Mouse (Mus musculus) right cerebral cortex, postnatal 4 days (tissue): Measurements from ENCODE around the gene Faf2.
"Not testable (repeated sequence)": the region's sequence is repeated elsewhere in the genome, so short reads cannot be mapped to it uniquely, and the experiment has no call there.

ENCODE experiments used
- DNase-seq: peaks from one replicate; pipeline ENCODE4 v3.0.0-alpha.2; 2022

The Faf2 gene

DNA sequence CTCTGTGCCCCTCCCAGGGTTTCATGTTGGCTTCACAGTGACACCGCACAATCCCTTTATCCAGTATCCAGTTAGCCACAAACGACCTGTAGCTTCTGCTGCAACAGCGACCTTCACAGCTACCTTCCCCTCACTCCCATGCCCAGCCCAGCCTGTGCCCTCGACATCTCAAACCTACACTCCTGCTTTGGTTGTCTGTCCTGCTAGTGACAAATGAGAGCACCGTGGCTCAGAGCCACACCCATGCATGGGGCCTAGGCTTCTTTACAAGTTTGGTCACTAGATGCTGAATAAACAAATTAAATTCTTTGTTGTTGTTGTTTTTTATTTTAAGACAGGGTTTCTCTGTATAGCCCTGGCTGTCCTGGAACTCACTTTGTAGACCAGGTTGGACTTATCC lies 14.4 kb upstream of the Faf2 start:
- DNase-seq = no peak

DNA sequence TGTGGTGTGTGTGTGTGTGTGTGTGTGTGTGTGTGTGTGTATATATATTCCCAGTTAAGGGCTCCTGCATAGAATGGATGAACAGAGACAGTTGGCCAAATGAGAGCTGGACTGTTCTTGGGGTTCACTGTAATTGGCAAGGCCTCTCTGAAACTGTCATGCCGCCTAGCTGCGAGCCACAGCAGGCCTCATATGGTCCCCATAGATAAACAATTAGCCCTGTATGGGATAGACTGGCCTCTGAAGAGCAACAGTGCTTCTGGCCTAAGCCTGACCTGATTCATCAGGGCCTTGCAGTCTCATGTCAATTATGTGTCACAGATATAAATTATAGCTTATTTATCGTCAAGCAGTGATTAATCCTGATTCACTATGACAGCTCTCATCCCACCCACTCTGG lies 13.6 kb upstream of the Faf2 start:
- DNase-seq = no peak

DNA sequence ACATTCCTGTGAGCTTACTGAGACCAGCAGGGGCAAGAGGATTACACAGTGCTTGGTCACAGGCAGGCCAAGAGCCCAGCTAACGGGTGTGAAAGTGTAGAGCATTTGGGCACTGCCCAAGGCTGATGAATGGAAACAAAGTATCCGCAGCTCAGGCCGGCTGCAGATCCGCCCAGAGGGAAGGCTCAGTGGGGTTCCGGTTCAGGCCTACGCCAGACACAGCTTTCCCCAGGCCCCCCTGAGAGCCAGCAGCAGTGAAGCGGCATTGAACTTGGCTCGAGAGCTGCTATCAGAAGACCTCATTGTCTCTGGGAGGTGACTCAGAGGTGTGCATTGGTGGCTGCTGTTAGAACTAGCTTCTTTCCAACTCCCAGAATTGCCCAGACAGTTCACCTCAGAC lies 12.9 kb upstream of the Faf2 start:
- no peak for DNase-seq

DNA sequence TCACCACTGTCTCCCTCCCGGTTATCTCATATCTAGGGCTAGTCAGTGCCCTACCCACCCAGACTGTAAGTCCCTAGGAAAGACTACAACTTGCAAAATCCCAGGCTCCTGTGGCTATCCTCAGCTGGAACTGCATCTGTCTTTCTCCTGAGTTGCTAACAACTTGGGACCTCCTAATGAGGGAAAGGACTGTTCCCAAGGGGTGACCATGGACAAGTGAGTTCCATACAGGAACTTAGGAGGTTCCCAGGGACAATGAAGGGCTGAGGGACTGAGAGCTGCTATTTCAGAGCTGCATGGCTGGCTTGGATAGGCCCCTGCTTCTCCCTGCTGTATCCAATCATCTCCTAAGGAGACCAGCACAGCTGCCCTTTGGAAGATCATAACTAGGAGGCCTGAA lies 12.3 kb upstream of the Faf2 start:
- DNase-seq = no peak

DNA sequence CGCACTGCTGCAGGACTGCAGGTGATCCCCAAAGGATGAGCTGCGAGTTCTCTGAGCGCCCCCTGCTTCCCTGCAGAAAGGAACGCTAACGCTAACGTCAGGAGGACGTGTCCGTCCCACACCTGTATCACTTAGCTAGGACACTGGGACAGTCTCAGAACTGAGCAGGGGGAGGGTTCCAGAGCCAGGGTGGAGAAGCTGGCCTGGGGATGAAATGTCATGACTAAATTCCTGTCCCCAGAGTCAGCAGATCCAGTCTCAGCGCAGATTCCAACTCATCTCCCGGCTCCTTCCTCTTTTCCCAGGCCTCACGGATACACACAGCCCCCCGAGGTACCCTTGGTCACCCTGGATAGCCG lies 11.0 kb upstream of the Faf2 start:
- no peak for DNase-seq

DNA sequence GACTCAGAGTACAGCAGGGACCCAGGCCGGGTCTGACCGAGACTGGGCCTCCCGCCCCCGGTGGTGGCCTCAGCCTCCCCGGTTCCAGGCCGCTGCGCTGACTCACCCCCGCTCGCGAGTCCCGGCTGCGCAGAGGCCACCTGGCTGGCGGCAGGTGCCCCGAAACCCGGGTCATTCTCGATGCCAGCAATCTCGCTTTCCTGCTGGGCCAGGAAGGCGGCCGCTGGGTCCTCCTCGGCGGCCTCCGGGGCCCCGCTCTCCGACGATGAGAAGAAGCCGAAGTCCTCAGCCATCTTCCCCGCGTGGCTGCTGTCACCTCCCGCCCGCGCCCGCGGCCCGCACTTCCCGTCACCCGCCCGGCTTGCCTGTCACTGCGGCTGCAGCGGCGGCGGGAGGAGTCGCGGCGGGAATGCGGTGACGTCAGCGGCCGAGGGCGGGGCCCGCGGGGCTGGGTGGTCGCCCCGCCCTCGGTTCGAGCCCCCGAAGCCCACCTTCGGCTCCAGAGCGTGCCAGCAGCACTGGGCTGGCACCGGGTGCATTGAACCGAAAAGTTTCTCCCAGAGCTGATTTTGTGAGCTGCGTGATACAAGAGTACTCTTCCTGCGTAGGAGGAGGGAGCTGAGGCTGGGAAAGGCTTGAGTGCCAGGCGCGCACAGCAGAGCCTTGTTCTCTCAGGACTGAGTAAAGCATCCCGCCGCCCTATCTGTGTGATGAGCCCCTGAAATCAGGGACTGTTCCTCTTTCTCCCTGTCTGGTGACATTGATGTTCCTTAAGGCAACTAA lies 10.4 kb upstream of the Faf2 start, which contains the start of gene Cltb:
Gene Cltb (minus strand): TSS at position 373 of the 783 bp plus-strand sequence.
- peak; percentile 94 for DNase-seq

DNA sequence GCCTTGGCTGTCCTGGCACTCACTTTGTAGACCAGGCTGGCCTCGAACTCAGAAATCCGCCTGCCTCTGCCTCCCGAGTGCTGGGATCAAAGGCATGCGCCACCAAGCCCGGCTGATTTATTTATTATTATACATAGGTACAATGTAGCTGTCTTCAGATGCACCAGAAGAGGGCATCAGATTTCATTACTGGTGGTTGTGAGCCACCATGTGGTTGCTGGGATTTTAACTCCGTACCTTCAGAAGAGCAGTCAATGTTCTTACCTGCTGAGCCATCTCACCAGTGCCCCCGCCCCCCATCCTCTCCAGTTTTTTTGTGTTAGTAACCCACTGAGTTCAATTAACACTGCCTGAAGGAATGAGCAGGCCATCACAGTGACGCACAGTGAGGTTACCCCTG lies 8.4 kb upstream of the Faf2 start:
- not testable (repeated sequence) for DNase-seq

DNA sequence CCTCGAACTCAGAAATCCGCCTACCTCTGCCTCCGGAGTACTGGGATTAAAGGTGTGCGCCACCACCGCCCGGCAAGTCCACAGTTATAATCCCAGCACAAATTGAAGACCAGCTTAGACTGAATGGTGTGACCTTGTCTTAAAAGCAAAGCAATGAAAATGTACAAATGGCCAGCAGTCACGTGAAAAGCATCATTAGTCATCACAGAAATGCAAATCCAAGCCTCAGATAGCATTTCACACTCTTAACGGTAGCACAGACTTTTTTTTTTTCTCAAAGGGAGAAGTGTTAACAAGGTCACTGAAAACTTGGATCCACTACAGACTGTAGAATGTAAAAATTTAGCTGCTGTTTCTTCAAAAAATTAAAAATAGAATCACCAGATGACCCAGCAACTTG lies 5.3 kb upstream of the Faf2 start:
- no peak for DNase-seq

DNA sequence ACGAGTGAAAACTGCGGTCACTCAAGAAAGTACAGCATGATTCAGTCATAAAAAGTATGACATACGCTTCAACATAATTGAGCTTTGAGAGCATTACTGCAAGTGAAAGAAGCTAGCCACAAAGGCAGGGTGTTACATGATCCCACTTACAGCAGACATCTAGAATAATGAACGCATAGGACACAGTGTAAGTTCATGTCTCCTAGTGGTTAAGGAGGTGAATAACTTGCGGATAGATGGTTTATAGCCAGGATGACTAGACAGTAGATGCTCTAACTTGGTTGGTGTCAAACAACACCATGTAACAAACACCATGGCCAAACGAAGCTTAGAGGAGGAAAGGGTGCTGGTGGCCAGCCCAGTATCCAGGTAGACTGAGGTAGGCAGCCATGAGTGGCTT lies 4.6 kb upstream of the Faf2 start:
- no peak for DNase-seq

DNA sequence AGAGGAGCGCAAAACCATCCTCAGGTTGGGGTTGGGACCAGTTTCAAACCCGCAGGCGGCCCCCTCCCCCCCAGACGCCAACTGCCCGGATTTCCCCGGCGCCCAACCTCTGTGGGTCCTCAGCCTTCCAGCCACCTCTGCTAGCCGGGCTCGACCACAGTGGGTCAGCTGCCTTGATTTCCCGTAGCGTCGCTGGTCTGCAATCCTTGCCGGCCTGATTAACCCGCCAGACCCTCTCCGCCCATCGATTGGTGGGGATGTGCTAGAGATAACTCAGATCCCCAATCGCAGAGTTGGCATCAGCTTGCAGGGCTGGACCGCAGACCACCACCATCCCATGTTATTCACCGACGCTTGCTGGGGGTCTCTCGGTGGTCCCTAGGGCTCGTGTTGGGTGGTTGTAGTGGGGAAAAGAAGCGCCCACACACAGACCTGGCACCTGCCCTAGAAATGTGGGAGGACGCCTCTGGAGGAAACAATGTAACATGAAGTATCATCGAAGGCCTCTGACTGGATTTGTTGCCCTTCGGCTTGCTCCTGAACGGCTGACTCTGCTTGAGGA lies 457 bp downstream of the Faf2 start:
- DNase-seq = no peak

DNA sequence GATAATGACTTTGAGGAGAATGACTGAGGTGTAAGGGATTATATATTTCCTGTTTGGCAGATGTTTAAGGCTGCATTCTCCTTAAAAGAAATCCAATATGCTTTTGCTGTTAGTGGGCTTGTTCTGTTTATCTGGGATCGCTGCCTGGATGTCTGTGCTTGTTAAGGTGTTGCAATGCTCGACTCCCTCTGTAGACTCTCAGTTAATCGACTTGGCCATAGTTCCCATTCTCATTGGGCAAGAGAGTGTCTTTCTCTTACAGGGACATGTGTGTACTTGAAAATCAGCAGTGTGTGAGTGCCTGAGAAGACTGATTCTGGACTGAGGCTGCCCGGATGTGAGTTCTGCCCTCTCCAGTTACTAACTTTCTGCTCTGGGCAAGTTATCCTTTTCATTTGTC lies 7.5 kb downstream of the Faf2 start:
- no peak for DNase-seq

DNA sequence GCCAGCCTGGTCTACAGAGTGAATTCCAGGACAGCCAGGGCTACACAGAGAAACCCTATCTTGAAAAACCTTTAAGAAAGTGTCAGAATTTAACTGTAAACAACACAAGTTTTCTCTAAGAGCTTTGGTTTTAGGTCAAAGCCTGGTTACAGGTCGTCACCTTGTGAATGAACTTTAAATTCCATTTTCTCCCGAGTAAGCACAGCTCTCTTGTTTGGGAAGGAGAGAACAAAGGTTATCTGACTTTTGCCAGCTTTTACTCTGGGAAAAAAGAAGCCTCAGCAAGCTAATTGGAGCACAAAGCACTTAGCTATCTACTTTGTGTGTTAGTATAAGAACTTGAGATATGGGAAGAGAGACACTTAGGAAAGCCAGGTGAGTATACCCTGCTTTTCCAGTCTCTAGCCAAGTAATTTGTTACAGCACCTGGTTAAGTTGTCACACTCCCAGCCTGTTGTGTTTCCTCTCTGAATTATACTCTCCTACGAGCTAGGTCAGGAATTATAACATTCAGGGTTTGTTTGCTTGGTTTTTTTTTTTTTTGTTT lies 11.2 kb downstream of the Faf2 start:
- DNase-seq = no peak

DNA sequence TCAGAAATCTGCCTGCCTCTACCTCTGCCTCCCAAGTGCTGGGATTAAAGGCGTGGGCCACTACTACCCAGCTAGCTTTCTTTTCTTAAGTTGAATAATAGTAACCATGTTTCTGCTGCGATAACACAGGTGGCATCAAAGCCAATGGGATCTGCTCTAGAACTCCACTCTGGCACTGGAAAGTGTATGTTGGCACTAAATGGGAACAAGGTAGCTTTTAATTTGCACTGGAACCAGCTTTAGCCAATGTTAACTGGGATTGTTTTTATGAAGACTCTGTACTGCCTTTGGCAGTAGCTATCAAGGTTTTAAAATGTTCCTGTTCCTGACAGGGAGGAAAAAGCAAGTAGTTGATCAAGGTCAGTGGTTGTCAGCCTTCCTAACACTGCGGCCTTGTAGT lies 13.4 kb downstream of the Faf2 start:
- no peak for DNase-seq

DNA sequence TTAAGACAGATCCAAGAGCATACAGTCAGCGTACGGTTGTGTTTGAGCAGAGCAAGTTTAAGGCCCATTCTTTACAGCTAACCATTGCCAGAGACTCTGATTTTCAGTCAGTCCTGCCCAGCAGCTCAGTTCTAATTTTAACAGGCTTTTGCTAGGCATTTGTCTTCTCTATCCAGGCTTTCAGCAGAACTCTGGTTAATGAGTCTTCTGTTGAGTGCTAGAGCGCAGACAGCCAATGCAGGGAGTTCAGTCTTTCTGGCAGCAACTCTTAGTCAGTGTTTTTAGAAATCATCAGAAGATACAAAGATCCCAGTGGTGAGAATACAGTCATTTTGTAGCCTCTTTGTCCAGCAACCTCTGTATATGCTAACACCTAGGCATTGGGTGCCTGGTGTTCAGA lies 28.9 kb downstream of the Faf2 start:
- no peak for DNase-seq

DNA sequence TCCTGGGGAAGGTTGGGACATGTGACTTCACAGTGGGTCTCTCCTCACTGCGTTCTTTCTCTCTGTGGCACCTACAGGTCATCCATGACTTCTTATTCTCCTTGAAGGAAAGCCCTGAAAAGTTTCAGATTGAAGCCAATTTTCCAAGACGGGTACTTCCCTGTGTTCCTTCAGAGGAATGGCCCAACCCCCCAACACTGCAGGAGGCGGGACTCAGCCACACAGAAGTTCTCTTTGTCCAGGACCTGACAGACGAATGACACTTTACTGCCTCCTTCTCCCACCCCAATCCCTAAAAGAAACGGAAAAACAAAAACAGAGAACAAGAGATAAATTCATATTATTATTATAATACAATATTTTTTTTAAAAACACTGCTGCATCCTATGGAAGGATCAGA lies 39.3 kb downstream of the Faf2 start:
- no peak for DNase-seq

DNA sequence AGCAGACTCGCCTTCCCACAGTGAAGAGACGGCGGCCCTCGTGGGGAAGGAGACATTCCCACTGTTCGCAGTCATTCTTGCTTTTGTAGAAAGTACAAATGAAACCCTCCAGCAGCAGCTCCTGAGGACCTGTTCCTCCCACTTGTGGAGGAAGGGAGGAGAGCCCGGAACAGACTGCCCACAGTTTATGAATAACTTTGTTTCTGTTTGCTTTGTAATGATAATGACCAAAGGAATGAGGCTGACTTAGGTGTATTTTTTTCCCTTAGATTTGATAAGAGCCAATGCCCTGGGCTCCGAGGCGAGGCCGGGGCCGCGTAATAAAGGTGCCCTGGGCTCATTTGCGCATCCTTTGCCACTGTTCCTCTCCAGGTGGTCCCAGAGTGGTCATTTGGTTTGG lies 39.8 kb downstream of the Faf2 start:
- no peak for DNase-seq

DNA sequence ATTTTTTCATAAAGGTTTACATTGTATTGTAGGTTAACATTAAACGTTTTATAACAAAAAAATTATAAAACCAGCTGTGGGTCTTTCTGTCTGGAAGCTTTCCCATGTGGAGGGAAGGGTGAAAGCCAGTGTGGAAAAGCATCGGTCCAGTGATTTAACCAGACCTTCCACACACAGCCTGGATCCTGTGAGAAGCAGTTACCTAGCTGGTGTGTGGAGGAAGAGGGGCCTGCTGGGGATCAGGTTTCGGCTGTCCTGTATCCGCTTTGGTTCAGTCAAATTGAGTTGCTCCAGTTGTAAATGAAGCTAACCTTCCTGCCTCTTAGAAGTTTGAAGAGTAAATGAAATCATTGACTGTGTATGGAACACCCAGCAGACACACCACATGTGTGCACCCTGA lies 42.4 kb downstream of the Faf2 start:
- no peak for DNase-seq

DNA sequence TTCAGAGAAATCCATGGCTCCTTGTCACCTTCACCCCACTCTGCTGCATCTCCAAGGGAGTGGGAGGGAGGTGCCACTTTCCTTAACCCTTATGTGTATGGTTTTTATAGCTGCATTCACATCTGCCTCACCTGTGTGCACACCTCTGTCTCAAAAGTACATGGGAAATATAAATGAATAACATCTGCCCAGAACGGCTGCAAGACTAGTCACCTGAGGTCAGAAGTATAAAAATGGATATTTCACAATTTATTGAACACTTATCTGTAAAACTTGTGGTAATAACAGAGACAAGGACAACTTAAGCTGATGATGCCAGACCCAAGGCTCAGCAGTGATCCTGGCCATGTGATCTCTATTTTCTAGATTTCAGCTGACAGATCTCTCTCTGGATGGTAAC lies 42.9 kb downstream of the Faf2 start:
- no peak for DNase-seq

DNA sequence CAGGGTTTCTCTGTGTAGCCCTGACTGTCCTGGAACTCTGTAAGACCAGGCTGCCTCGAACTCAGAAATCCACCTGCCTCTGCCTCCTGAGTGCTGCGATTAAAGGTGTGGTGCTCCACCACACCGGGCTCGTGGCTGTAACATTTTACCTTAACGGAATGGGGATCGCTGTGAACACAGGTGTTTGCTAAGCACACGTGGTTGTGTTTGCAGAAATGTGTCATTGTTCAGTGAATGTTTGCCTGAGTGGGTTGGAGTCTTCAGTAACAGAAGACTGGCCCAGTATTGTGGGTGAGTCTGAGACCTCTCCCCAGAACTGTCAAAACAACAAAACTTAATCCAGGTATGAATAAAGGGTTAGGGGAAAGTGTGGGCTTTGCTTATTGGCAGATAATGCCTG lies 43.5 kb downstream of the Faf2 start:
- no peak for DNase-seq

DNA sequence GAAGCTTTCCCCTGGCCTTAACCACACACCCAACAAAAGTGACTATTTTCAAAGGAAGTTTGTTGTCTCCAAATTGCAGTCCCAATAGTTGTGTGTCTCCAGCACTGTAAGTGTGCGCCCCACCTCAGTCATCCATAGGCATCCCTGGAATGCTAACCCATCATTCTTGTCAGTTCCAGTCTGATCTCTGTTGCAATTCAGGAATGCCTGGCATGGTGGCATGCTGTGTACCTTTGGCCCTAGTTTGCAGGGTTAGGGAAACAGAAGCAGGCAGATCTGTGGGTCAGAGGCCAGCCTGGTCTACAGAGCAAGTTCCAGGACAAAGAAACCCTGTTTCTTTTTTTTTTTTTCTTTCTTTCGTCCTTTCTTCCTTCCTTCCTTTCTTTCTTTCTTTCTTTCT lies 48.9 kb downstream of the Faf2 start:
- no peak for DNase-seq

DNA sequence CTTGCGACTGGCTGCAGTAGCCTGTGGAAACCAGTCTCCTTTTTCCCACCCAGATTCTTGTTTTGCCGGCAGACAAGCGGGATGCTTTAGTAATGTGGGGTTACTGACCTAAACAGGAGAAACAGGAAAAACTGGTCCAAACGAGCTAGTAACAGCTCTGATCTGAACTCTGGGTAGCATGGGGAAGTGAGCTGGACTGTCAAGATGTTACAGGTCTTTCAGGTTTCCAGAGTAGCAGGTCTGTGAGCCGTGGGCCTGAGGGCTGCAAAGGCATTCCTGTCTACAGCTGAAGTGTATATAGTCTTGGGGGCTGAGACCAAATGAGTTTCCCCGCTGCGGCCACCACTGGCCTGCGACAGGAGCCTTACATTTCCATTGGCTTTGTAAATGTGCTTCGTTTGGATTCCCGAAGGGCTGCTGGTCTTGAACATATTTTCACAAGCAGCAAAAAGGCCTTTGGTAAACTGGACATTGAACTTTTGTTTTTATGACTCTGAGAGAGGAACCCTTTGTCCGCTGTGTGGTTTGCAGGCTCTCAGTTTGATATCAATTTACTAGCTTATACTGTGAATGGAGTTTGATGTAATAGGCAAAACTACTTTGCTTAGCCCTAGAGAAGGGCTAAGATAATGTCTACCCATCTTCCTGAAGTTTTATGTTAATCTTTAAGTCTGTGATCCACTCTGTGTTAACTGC lies 54.5 kb downstream of the Faf2 start:
- DNase-seq = no peak

DNA sequence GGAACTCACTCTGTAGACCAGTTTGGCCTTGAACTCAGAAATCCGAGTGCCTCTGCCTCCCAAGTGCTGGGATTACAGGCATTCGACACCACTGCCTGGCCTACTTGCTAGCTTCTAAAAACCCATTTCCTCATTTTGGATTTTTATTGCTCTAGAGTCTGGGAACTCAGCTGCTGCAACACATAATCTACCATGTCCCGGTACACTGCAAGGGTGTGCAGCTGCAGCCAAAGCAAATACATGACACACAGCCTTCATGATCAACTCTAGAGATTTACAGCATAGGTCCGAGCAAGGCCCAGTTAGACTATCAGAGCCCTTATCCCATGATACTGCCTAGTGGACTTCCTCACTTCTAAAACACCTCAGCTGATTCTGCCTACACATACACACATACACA lies 56.7 kb downstream of the Faf2 start:
- no peak for DNase-seq

DNA sequence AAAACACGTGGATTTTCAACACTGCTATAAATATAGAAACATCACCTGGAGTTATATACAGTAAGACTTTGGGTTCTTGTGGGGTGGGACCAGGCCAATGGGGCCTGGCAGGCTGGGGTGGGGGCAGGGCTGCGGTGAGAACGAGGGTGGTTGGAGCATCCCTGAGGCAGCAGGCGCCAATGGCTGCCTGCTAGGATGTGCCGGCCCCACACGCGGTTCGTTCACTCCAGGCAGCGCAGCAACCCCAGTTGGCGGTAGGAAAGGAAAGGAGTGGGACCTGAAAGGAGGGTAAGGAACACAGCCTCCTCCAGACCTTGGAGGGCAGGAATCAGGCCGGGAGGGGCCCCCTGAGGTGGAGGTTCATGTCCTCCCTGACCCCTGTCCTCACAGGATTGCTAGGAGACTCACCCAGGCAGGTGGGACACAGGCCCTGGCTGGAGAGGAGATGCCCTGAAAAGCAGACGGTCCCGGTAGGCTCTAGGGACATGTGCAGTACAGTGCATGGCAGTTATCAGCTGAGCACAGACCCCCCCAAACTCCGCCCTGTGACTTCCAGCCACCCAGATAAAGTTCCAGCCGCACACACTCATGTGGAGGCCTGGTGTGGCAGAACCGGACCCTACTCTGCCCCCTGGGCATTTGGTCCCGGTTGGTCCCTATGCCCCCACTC lies 58.7 kb downstream of the Faf2 start:
- DNase-seq = no peak

DNA sequence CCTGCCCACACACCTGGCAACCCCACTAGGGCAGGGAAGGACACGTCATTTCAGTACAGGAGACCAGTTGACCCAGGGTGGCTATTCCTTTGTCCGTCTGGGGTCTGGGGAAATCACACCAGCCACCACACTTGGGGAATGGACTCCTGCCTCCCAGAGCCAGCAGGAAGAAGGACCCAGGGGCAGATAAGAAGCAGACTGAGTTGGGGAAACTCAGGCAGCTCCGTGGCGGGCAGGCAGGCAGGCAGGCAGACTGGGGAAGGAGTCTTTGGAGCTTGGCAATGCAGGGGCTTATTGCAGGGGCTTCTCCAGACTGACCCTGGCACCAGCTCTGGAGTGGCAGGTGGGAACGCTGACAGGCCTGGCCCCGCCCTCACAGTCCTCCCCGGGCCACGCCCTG lies 59.7 kb downstream of the Faf2 start:
- DNase-seq = no peak
